Mouse (Mus musculus) adrenal gland, adult 2 months (tissue): ENCODE data around the gene Zfp704. TPM values are rescaled to one million over a fixed set of nuclear protein-coding genes. Genes with fewer than 3 reads are reported as not detected.

Experiments
- DNase-seq: peaks from one replicate; pipeline ENCODE4 v3.0.0; 2021
- polyA plus RNA-seq: library from polyadenylated mRNA; depleted of rRNA; stranded (reverse); fragments of >200 nt; gene quantifications from 2 replicates; pipeline ENCODE4 v1.2.3, GENCODE M21; 2012
- total RNA-seq, 2 experiments: library from RNA; stranded (reverse); gene quantifications; 2 replicates each; pipeline ENCODE4 v1.2.3; 2021

Gene Zfp704
- total and polyA plus RNA-seq, 3 experiments, result 3.3 to 12.5 (median 9.7) TPM

- no peak for DNase-seq
Observed at GRCm38 (mm10) chr3:9557778-9558560, 51.9 kb downstream of the Zfp704 start.

DNA sequence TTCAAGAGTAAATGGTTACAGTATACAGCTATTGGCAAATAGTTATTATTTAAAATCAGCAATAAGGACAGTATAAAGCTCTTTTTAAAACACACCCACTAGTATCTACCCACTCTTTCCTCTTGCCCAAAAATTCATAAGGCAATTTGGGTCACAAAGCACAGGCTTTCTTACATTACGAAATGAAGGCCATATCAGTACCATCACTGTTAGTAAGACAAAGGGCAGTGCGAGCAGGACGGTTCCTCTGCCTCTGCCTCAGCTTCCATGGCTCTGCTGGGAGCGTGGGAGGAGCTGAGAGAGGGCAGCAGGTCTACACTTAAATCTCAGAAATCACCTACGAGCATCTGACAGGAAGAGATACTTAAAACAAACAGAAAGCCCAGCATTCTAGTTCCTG is 53.7 kb downstream of the Zfp704 start:
- DNase-seq, result no peak

DNA sequence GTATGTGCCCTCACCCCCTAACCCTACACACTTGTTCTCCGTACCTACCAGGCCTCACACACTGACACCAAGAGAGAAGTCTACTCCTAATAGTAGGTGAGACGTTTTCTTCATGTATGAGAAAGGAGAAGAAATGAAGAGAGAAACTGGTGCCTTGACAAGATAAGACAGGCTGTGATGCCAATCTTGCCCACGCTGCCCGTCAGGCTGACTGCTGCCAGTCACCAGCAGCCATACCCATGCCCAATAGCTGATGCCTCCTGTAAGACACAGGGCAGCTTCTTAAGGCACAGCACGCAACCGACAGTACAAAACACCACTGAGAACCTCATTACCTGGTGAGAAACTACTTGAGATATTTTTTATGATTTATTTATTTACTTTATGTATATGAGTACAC is 55.0 kb downstream of the Zfp704 start:
- DNase-seq, result no peak

DNA sequence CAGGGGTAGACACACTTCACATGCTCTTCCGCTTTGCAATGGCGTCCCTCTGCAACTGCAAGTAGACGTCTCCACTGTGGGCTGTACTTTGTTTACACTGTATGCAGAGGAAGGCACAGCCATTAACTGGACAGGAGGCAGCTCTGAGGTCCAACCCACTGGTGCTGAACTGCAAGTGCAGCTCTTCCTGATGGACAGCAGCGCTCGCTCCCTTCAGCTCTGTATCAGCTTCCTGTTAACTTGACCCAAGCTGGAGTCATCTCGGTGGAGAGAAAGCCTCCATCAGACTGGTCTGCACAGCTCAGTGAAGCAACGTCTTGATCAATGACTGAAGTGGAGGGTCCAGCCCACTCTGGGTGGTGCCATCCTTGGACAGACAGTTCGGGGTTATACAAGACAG is 57.6 kb downstream of the Zfp704 start:
- no peak for DNase-seq

DNA sequence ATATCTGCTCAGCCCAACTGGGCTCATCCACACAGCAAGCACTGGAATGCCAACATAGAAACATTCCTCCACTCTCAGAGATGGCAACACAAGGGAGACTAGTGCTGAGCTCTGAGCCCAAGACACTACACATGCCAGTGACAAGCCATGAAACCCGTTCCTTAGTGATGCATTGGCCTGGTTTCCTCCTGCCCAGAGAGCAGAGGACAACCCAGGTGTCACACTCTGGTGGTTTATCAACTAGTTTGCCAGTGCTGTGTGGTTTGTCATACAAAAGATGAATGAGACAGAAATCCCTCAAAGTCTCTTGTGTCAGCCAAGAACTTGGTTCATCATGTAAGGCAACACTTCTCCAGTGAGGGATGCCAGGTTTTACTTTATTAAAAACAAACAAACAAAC is 59.0 kb downstream of the Zfp704 start:
- DNase-seq, result no peak

- no peak for DNase-seq
Observed at GRCm38 (mm10) chr3:9549815-9550214, 60.1 kb downstream of the Zfp704 start.

- no peak for DNase-seq
Observed at GRCm38 (mm10) chr3:9548188-9548587, 61.7 kb downstream of the Zfp704 start.

GRCm38 (mm10) chr3:9546882-9547620 is 62.8 kb downstream of the Zfp704 start:
- no peak for DNase-seq

GRCm38 (mm10) chr3:9544421-9544820 is 65.5 kb downstream of the Zfp704 start:
- DNase-seq, result no peak

DNA sequence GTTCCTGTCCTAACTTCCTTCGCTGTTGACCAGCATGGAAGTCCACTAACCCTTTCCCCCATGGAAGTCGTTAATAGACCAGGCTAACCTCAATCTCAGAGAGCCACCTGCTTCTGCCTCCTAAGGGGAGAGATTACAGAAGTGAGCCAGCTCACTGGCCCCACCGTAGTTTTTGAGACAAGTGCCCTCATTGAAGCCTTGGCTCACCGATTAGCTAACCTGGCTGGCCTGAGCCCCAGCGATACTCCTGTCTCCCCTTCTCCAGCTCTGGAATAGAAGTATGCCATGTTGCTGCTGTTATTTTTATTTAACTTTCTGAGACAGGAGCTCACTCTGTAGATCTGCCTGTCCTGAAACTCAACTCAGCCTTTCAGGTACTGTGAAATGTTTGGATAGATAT is 66.0 kb downstream of the Zfp704 start:
- DNase-seq, result no peak

DNA sequence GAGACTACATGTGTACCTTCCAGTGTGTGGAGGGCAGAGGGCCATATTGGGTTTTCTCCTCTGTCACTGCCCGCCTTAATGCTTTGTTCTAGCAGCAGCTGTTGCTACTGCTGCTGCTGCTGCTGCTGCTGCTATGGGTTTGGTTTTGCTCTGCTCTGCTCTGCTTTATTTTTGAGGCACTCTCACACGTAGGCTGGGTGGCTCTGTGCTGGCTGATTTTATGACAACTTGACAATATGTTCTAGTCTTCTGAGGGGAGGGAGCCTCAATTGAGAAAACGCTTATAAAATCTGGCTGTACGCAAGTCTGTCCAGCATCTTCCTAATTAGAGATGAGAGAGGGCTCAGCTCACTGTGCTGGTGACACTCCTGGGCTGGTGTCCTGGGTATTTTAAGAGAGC is 66.4 kb downstream of the Zfp704 start:
- DNase-seq, result no peak

DNA sequence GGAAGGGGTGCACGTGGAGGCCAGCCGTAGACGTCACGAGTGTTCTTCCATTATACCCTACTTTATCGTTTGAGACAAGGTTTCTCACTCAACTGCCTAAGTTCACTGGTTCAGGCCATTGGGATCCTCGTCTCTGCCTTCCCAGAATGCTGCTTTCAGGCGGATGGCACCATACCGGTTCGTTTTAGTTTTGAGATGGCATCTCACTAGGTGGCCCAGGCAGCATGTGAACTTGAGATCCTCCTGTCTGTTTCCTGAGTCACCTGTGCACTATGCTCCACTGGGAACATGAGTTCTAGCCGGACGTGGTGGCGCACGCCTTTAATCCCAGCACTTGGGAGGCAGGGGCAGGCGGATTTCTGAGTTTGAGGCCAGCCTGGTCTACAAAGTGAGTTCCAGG is 68.3 kb downstream of the Zfp704 start:
- DNase-seq, result no peak

- no peak for DNase-seq
Observed at GRCm38 (mm10) chr3:9538510-9538909, 71.4 kb downstream of the Zfp704 start.

GRCm38 (mm10) chr3:9537889-9538288 is 72.0 kb downstream of the Zfp704 start:
- no peak for DNase-seq

DNA sequence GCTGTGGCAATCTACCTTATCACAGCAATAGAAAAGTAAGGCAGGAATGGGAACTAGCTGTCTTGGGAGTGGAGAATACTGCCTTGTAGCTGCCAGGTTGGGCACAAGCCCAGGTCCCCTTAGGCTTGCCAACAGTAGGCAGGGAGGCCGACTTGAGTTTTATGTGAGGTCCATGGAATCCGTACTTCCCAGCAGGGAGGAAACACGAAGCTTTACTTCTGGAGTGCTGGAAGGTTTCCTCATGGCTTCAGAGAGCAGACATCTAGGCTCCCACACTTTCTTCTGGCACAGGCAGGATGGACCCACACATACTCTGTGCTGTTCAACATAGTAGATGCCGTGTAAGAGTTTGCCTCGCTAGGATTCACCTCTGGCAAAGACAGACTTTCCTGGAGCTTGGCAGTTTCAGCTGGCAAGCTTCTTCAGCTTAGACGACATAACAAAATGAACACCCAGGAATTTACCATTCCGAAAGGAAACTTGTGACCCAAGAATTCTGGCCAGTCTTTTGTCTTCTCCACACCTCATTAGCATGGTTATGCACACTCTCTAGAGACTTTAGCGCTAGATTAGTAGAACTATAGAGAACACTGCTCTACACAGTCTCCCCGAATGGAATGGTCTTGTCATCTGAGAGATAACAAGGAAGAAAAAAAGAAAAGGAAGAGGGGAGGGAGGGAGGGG is 79.6 kb downstream of the Zfp704 start:
- DNase-seq, result no peak

- no peak for DNase-seq
Observed at GRCm38 (mm10) chr3:9524429-9524828, 85.5 kb downstream of the Zfp704 start.

DNA sequence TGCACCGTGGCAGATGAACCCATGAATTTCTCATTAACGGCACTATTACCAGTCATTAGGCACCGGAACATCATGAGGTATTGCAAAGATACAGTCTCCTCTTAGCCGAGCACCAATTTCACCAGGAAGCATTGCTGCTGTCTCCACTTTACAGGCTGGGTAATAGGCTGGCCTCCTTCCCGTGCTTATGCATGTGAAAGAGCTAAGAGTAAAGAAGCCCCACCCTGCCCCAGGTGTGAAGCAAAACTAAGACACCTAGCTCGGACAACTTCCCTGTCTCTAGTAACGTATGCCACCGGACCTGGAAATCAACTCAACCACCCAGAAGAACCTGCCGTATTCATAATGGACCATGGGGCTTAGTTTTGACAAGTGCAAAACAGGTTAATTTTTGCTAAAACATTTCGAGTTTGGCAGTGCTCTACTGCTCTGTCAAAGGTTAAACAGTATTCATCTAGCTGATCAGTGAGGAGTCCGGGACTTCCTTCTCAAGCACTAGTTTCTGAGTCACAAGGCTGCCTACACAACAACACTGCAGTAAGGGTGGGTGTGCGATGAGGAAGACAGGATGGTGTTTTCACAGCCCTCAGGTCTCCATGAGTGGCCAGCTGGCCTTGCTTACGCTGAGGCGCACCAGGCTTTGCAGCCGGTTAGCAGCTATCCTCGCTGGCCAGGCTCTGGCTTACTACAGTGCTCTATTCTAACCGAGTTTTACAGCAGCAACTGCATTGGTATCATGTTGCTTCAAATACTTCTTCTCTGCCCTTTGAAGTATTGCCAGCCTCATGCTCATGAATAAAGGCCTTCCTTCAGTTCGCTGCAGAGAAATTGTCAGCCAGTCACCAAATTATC is 86.6 kb downstream of the Zfp704 start:
- DNase-seq, result peak; percentile 51

- no peak for DNase-seq
Observed at GRCm38 (mm10) chr3:9522009-9522408, 87.9 kb downstream of the Zfp704 start.

DNA sequence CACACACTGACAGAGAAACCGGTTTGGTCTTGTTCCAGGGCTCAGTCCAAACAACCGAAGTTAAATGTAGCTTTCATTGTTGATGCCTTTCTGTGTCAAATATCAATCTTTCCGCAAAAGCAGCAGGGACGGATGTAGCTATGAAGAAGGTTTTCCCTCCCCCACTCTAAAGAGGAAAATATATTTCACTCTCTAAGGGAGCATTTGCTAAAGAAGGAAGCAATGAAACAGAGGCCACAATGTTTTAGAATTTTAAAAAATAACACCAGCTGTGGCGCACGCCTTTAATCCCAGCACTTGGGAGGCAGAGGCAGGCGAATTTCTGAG is 89.2 kb downstream of the Zfp704 start:
- no peak for DNase-seq

DNA sequence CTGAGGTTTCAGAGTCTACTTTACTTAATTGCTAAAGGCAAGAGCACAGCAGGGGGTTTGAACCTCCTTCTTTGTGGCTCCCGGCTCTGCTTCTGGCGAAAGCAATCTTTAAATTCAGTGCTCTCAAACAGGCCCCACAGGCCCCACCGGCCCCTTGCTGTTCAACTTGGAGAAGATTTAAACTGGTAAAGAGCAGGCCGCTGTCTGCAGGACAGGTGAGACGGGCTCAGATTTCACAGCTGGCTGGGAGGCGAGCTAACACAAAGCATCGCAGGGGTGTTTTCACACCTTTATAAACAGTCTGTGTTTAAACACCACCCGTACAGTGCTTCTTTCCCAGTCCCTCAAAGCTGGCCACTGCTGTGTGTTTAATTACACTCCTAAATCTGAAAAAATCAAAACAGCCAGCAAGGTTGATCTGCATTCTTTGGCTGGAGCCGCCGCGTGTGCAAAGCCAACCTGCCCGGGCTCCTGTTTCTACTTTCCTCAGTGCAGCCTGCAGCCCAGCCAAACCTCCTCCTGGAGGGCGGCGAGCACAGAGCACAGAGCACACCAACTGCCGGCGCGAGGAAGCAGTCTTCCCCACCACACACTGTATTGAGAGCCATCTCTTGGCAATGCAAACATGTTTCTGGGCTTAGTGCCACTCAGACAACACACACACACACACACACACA is 89.7 kb downstream of the Zfp704 start:
- DNase-seq, result peak; percentile 68

GRCm38 (mm10) chr3:9519491-9519890 is 90.4 kb downstream of the Zfp704 start:
- no peak for DNase-seq

- DNase-seq, result no peak
Observed at GRCm38 (mm10) chr3:9518936-9519335, 90.9 kb downstream of the Zfp704 start.
